Mouse (Mus musculus) right cerebral cortex, postnatal 36 days (tissue): ENCODE measurements around the gene Lmbrd2.
"Not testable (repeated sequence)": the region's sequence is repeated elsewhere in the genome, so short reads cannot be mapped to it uniquely, and the experiment has no call there.

ENCODE experiments used
- DNase-seq, 2 experiments: peaks; one replicate each; pipeline ENCODE4 v3.0.0; 2022; ENCODE audit warnings: low spot score in 2 of 2, mixed read lengths in 1 of 2

Gene Lmbrd2

DNA sequence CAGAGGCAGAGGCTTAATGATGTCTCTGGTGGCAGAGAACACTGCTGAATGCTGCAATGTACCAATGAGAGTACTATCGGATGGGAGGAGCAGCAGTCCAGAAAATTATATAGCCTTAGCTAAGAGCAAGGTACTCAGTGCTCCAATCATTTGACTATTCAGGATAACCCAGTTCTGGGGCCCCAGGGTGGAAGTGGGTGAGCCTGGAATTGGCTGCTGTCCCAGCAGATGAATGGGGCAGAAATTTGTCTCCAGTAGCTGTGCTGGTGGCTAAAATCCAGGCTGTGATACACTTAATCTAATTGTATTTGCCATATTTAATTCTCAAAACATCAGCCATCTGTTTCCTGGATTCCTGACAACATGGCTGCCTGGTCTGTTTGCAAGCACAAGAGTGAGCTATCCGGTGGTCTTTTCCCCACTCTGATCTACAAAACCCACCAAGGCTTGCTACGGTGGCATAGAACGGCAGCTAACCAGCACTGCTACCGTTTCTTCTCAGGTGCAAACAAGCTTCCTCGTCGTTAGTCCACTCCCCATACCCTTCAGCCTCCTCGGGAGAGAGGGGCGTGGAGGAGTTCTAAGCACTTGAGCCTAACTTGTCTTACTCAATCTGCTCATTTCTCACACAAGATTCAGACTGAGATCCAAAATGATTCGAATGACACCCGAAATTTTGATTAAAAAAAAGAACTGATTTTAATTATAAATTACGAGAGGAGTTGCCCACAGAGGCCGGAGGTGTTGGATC, 7.5 kb upstream of the Lmbrd2 start:
- no peak for DNase-seq

DNA sequence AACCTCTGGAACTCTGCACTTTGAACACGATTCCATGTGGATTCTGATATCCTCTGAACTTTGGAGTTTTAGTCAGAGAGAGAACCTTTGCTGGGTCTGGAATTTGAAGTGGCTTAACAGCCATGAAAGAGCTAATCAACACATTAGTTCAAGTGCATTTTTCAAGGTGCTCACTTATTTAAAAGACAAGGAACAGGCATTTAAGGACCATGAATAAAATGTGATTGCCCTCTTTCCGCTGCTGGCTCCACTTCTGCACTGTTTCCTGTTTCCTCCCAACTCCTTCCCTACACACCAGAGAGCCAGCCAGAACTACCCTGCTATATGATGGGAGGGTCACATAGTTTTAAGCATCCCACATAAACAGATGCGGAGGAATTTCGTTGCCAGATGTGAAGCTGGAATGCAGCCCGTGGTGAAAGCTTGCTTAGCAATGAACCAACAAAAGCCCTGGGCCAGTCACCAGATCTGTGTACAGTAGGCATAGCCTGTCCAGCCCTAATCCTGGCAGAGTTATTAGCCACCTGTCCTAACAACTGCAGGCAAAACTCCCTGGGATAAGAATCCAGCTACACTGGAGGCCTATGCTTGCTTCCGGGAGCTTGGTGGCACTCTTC, 5.4 kb upstream of the Lmbrd2 start:
- no peak for DNase-seq

DNA sequence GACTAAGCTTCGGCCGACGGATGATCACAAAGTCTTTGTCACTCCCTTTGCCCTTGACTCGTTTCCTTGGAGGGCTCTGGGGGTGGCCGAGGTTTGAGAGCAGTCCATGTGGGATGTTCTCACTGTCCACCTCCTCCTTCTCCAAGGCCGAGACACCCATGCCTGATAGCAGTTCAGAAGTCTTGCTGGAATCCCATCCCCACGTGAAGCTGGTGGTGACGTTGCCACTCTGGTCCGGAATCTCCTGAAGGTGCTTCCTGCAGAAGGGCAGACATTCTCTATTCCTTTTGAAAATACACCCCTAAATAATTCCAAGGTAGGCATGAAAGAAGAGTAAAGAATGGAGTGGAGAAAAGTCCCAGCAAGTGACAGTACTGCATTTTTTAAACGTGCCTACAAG, 903 bp upstream of the Lmbrd2 start:
- DNase-seq = no peak

DNA sequence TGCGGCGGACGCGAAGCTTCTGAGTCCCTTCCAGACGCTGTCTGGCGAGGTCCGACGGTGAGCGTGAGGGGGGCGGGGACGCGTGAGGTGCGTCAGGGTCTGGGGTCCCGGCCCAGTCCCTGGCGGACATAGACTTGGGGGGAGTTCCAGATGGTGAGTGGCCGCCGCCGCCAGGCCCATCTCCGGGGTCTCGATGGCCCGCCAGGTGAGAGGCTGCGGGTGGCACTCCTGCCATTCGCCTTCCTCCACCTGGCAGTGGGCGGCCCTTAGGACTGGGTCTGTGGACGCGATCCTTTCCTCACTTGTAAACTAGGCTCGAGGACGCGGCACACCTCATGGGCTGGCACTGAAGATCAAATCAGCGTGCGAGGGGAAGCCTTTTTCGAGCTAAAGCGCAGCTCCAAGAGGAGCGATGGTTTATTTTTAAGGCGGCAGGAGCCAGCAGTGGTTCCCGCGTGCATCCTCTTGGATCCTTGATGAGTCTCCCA, 378 bp downstream of the Lmbrd2 start:
- DNase-seq = peak; percentile 43 to 48

DNA sequence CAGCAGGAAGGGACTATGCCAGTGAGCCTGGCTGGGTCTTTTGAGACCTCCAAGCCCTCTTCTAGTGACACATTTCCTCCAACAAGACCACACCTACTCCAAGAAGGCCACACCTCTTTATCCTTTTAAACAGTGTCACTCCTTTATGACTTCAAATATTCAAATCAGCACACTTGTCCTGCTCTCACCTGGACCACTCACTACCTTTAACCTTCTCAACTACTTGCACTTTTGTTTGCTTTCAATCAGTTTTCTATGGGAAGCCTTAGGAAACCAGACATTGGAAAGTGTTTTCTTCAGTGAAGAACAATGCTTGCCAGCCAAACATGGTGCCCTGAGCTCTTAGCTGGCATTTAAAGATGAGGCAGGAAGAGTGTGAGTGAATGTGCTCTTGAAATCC, 15.0 kb downstream of the Lmbrd2 start, which contains the start of gene Skp2:
TSS of gene Skp2 (minus strand) at position 101 of the 400 bp plus-strand sequence.
- no peak for DNase-seq

DNA sequence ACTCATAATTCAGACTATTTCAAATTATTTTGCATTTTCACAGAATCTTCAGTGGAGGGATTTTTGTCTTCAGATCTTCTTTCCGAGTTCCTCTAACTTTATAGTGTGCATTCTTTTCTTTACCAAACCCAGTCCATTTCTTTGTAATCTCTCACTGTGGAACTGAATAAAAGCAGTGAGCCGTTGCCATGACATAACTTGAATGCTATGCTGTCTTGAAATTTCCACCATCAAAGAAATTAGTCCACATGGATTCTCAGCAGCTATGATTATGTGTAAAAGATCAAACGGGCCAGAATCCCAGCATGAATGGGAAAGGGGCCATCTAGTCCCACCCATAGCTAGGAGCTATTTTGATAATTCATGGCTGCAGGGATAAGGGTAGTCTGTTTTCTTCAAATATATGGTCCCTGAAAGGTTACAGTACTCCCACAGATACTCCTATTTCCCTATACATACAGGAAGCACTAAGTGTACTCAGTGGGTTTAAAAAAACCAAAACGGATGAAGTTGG, 22.3 kb downstream of the Lmbrd2 start:
- no peak for DNase-seq

DNA sequence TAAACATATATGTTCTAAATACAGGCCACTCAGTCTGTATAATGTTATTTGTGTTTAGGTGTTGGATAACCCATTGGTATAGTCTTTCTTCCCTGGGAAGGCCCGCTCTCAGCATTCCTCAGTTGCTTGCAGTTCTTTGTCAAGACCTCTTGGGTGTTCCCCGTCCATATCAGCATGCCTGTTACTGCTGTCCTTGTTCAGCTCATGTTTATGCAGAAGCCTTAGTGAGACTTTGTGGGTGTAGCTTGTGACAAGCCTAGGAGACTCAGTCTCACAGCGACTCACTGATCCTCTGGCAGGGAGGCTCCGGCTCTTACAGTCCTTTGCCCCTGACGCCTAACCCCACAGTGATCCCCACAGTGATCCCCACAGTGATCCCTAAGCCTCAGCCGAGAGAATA, 23.8 kb downstream of the Lmbrd2 start:
- DNase-seq = no peak

DNA sequence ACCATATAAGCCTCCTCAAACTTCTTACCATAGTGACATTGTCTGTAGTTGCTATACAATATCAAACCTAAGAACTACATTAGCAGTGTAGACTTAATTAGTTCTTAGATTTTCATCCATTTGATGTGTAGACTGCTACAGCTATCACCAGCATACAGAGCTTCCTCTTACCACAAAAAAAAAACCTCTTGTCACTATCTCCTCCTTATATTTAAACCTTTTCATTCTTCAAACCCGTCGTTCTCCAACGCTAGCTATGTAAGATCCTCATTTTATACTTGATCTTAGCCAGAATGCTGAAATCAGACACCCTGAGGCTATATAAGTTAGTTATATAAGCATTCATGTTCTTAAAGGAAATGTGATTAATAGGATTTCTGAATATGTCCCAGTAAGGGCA, 36.7 kb downstream of the Lmbrd2 start:
- DNase-seq = no peak

DNA sequence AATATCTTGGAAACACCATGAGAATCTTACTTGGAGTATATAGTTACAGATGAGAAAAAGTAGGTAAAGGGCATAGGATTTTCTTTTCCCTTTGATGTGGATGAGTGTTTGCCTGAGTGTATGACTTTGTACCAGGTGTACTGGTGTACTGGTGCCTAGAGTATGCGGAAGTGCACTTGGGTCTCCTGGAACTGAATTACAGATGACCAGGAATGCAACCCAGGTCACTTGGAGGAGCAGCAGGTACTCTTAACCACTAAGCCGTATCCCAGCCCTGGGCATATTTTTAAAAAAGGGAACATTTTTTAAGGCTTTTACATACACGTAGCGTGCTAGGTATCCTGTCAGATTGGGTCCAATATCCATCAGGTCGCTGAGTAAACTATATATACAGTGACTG, 43.6 kb downstream of the Lmbrd2 start:
- no peak for DNase-seq

DNA sequence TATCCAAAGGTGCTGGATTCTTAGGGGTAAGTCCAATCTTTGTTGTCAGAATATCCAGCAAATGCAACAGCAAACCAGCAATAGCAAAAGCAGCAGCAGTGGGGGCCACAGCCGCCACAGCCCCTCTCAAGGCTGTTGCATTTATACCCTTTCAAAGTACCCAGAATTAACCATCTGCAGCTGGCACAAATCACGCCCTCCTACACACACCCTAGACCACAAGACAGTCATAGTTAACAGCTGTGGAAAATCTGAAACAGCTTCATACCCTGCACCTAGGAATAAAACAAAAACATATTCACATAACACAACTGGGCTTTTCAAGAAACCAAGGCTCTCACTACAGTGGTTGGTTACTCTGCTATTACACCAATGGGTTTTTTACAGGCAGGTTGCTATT, 49.4 kb downstream of the Lmbrd2 start:
- no peak for DNase-seq

DNA sequence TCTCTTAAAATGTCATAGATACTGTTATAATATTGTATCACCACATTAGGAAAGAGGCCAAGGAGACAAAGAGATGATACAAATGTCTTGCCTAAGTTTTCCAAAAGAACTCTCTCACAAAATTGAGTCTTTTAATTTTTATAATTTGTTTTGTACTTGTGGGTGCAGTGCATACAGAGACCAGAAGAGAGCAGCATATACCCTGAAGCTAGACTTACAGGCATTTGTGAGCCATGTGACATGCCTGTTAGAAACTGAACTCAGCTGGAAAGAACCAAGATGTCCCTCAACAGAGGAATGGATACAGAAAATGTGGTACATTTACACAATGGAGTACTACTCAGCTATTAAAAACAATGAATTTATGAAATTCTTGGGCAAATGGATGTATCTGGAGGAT, 52.3 kb downstream of the Lmbrd2 start:
- not testable (repeated sequence) for DNase-seq

DNA sequence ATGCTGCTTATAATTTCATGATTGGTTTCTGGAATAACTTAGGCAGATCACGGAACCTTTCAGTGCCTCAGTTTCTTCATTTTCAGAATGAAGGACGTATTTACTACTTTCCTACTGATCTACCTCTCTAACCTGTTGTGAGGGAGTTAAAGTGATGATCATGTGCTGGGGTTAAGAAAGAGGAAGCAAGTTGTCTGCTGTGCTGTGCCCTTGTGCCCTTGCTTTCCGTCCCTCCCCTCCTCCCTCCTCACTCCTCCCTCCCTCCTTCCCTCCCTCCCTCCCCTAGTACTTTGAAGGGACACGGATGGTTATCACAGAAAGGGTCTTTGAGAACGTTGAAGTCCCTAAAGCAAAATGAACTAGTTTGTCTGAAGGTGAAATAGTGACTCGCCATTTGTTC, 58.1 kb downstream of the Lmbrd2 start:
- DNase-seq = no peak

DNA sequence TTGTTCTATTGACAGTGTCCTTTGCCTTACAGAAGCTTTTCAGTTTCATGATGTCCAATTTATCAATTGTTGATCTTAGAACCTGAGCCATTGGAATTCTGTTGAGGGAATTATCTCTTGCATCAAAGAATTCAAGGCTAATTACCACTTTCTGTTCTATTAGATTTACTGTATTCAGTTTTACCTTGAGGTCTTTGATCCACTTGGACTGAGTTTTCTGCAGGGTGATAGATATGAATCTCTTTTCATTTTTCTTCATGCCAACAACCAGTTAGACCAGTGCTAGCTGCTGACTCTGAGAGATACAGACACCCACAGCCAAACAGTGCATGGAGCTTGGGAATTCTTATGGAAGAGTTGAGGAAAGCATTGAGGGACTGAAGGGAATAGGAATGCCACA, 71.5 kb downstream of the Lmbrd2 start:
- DNase-seq = no peak

DNA sequence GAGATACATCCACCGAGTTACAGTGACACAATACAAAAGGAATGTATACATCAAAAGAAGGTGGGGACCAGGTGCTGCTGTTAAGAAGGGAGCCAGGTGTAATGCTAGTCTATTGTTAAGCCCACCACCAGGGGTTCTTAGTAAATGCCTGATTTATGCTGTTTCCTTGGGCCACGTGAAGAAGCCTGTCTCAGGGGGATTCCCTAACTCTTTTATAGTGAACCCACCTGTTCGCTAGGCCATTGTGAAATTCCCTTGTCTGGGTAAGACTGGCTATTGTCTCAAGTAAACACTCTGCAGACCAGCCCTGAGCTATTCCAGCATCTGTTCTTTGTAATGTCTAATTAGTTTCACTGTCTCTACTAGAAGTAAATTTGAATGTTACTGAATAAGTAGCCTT, 72.7 kb downstream of the Lmbrd2 start:
- not testable (repeated sequence) for DNase-seq

DNA sequence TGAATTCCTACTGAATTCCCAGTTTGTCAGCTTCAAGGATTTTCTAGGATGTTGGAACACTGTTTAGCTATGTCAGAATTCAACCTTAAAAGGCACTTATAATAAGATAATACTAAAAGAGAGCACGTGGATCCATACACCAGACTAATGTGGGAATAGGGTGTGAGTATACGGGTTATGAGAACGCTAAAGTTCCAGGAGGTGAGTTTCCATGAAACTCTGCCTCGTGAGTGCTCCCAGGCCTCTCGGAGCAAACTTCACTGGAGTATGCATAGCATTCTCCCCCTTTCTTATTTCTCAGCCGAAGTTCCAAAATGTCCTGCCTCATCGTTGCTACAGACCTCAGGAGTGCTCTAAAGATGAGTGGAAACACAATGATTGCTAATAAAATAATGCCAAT, 73.1 kb downstream of the Lmbrd2 start:
- not testable (repeated sequence) for DNase-seq

DNA sequence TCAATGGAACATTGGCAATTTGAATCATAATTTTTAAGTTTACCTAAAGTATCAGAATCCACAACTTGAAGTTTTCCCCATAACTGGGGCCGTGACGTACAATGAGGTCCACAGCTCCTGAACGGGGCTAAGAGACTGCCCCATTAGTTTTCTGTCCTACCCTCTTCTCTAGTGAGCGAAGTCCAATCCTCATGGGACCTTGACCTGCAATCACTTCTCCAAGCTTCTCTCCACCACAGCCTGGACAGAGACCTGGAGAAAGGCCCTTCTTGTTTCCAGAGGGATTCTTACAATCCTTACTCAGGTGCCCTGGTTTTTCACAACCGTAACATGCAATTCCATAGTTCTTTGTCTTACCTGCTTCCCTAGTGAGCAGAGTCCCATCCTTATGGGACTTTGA, 76.1 kb downstream of the Lmbrd2 start:
- DNase-seq = no peak

DNA sequence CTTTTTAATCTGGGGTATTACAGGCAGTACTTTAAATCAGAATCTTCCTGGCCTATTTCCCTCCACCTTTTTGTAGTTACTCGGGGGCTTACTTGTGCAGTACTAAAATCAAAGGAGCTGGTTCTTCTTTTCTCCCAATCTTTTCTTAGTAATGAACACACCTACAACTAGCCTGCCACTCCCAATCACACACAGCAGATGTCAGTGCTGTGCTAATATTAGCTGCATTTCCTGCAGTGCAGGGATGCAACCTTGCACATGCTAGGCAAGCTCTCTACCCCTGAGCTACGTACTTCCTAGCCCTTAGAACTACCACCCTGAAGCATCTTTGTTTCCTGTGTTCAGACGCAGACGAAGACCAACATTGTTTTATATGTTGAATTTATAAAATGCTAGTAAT, 90.6 kb downstream of the Lmbrd2 start:
- not testable (repeated sequence) for DNase-seq

DNA sequence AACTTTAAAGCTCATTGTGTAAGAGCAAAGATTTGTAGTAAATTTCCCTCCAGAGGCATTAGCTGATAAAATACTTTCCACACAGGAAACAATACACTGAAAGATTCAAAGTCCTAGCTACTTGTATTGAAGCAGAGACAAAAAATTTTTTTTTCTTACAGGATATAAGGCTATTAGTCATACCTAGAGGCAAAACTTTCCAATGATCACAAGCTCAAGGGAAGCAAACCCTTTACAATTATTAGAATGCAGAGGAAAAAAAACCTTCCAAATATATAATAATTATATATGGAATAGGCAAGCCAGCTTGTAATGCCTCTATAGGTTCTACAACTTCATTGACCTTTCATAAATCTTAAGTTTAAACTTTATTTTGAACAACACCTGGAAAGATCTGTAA, 106.0 kb downstream of the Lmbrd2 start:
- no peak for DNase-seq
